Mouse (Mus musculus) gastrocnemius, postnatal 14 days (tissue): Measurements from ENCODE around the gene Znrf1. TPM values are rescaled to one million over a fixed set of nuclear protein-coding genes. Genes with fewer than 3 reads are reported as not detected.
"Not testable (repeated sequence)": the region's sequence is repeated elsewhere in the genome, so short reads cannot be mapped to it uniquely, and the experiment has no call there.

ENCODE experiments used
- DNase-seq: peaks from one replicate; pipeline ENCODE4 v3.0.0; 2021; ENCODE audit warnings: mixed read lengths
- intact Hi-C: fragments of 180-260 bp; cut with DNase I; formaldehyde crosslinking; loops from one replicate; pipeline ENCODE4 v1.15.1; 2025; ENCODE audit warnings: low total_unique reads
- long read RNA-seq, 2 experiments: library from polyadenylated mRNA; stranded (forward); transcript quantifications; one replicate each; pipeline ENCODE4 v2.0.0; 2021
- total RNA-seq, 2 experiments: library from RNA; stranded (reverse); gene quantifications; 2 replicates each; pipeline ENCODE4 v1.2.3; 2021

Znrf1 gene
- total RNA-seq, result 10 to 100 TPM; 46.3 to 47.2 TPM
- long read RNA-seq, experiment 1, full-length matches to known transcripts, result 57 of 61 reads
- long read RNA-seq, experiment 1, partial matches to known transcripts, result 0 of 61 reads
- long read RNA-seq, experiment 1, other reads (novel, unspliced or antisense), result 4 of 61 reads
- long read RNA-seq, experiment 2, full-length matches to known transcripts, result 70 of 75 reads
- long read RNA-seq, experiment 2, partial matches to known transcripts, result 0 of 75 reads
- long read RNA-seq, experiment 2, other reads (novel, unspliced or antisense), result 5 of 75 reads

- intact Hi-C loops, result loop anchor here (2.0 kb wide), 1 partner anchor 88 kb away; no protein-coding TSS in a partner anchor
- peak; percentile 78 for DNase-seq
These were observed at the start of gene Znrf1 for GRCm38 (mm10) chr8:111536031-111536977. Znrf1 (plus strand) TSS chr8:111536097.

- DNase-seq, result no peak
- intact Hi-C loops, result no loop called here
These were observed 45.8 kb upstream of the Znrf1 start for GRCm38 (mm10) chr8:111490034-111490591.

- no peak for DNase-seq
- intact Hi-C loops, result no loop called here
These were observed 44.7 kb upstream of the Znrf1 start for GRCm38 (mm10) chr8:111491191-111491590.

- intact Hi-C loops, result no loop called here
- DNase-seq, result peak; percentile 17
These were observed 43.4 kb upstream of the Znrf1 start for GRCm38 (mm10) chr8:111492508-111492907.

- no peak for DNase-seq
- intact Hi-C loops, result no loop called here
These were observed 42.7 kb upstream of the Znrf1 start for GRCm38 (mm10) chr8:111493176-111493575.

- intact Hi-C loops, result no loop called here
- no peak for DNase-seq
These were observed 39.6 kb upstream of the Znrf1 start for GRCm38 (mm10) chr8:111496326-111496725.

GRCm38 (mm10) chr8:111498249-111498648, 37.6 kb upstream of the Znrf1 start:
- intact Hi-C loops, DNase-seq: not testable (repeated sequence)

DNA sequence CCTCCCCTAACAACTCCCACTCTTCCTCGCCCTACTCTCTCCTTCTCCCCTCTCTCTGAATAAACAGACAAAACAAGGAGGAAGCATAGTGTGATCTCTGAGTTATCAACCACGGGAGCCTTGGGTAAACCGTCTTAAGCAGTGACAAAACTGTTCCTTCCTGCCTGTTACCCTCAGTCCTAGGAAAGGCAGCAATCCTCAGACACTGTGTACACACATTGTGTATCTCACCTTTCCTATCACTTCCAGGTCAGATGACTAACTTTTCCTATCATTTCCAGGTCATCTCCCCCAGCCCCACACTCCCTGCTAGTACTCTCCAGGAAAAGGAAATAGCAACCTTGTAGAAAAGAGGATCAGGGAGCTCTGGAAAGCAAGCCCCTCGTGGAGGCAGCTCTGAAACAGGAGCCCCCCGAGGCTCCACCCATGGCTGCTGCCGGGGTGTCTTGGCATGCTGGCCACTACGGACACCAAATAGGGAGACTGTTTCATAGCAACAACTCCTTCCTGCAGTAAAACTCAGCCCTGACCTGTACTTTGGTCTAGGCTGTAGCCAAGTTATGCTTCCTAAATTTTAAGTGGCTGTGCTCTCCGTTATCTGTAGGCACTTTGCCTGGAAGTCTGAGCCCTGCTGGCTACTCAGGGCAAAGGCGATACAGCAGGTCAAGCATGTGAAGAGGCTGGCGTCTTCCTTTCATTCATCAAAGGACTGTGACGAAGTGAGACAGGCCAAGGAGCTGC, 34.0 kb upstream of the Znrf1 start:
- DNase-seq, result no peak
- intact Hi-C loops, result no loop called here

DNA sequence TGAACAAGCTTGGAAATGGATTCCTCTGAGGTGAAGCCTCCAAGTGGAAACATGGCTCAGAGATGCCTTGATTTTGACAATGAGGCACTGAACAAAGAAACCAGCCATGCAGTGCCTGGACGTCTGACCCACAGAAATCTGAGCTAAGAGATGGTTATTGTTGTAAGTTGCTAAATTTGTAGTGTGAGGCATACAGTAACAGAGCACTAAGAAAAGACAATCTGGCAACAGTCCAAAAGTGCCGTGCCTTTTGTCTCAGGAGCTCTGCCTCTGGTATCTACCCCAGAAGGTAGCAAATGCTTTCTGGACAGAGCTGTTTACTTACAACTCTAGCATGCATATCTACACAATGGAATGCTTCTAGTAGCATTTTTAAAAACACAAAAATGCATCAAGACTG, 27.3 kb upstream of the Znrf1 start:
- DNase-seq, result no peak
- intact Hi-C loops, result no loop called here

- intact Hi-C loops, result no loop called here
- DNase-seq, result no peak
These were observed 26.6 kb upstream of the Znrf1 start for GRCm38 (mm10) chr8:111509278-111509677.

- DNase-seq, result no peak
- intact Hi-C loops, result no loop called here
These were observed 25.5 kb upstream of the Znrf1 start for GRCm38 (mm10) chr8:111510401-111510800.

GRCm38 (mm10) chr8:111512941-111513340, 23.0 kb upstream of the Znrf1 start:
- DNase-seq, result peak; percentile 18
- intact Hi-C loops, result no loop called here

GRCm38 (mm10) chr8:111513446-111513845, 22.5 kb upstream of the Znrf1 start:
- no peak for DNase-seq
- intact Hi-C loops, result no loop called here

- no peak for DNase-seq
- intact Hi-C loops, result no loop called here
These were observed 19.4 kb upstream of the Znrf1 start for GRCm38 (mm10) chr8:111516451-111517035.

DNA sequence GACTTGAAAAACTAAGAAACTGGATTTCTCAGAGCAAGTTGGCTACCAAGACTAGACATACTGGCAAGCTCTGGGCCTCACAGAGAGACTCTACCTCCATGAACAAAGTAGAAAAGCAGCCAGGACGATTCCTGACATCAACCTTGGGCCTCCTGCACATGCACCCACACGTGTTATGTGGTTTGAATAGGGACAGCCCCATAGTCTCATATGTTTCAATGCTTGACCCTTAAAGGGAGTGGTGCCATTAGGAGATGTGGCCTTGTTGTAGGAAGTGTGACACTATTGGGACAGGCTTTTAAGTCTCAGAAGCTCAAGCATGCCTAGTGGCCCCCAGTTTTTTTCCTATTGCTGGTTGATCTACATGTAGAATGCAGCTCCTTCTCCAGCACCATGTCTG, 18.4 kb upstream of the Znrf1 start:
- intact Hi-C loops, result no loop called here

DNA sequence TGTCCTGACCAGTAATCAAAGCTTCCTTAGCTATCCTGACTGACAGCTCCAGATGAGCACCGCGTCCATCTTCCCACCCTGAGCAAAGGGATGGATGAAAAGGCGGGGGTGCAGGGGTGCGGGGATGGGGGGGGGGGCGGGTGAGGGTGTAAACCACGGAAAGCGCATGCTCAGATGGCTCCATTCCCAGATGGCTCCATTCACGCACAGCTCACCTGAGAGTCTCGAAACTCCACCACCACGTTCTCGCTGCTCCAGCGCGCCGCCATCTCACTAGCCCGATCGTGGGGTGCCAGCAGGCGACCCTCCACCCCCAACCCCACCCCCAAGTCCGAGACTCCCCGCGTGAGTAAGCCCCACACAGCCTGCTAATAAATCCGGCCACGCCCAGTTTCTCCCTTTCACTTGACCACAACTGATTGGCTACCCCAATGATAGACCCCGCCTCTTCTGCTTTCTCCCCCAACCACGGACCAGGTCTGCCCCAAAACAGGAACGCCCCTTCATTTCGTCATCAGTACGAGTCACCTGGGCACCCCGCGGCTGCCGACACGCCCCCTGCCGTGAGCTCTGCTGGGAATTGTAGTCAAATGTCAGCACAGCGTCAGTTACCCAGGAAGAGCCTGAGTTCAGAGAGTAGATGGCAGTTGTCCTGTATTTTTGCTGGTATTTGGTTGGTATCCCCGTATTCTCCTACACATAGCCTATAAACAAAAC, 14.0 kb upstream of the Znrf1 start, which contains the start of gene Wdr59:
TSS of gene Wdr59 (minus strand) at position 380 of the 717 bp plus-strand sequence.
- intact Hi-C loops, result no loop called here
- DNase-seq, result peak; percentile 96

More for the DNA sequence above, 18.4 kb upstream of the Znrf1 start:
- no peak for DNase-seq

GRCm38 (mm10) chr8:111526403-111527024, 9.4 kb upstream of the Znrf1 start:
- DNase-seq, result no peak
- intact Hi-C loops, result loop anchor here (5.0 kb wide), 1 partner anchor 96 kb away; no protein-coding TSS in a partner anchor

DNA sequence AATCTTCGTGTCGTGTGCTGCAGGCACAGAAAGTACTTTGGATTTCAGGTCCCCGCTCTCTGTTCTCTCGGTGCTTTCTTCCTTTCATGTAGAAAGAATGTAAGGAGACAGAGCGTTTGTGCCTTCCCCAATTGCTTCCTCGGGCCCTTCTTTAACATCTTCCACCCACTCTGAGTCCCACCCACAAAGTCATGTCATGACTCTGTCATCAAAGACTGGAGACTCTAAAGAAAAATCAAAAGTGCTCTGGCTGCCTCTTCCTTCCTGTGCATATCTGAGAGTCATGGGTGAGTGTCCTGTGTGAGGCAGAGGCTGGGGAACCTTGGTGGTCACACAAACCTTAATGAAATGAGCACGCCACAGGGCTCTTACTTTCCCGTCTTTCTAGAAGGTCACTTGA, 8.7 kb upstream of the Znrf1 start:
- intact Hi-C loops, result loop anchor here (5.0 kb wide), 1 partner anchor 95 kb away; no protein-coding TSS in a partner anchor
- DNase-seq, result no peak
